ENCODE assay signal across 14 mouse cellular contexts in genomic region chr3:100439088-100439487, GRCm38 (mm10). TPM values are rescaled to one million over a fixed set of nuclear protein-coding genes. Genes with fewer than 3 reads are reported as not detected.
DNase-seq lines count a peak whose midpoint lies in the region; ATAC-seq and TF ChIP-seq lines count a peak whose summit lies in the region.
"Had no signal": no experiment of that assay in that cellular context is flagged by ENCODE, and none has a peak within 500 bp of the region (broad histone marks: within the 10 kb centered on the region; RNA-seq: fewer than 3 reads in every experiment).

No protein-coding gene starts in this region.

- H3K4me3 ChIP-seq in heart, embryonic 12.5 days = no peak overlapping the region
- peak overlapping the region; percentile 31; the same call in 1 of the 2 replicates for H3K4me3 ChIP-seq in G1E (ENCODE audit: low read depth, low read length)
- no peak overlapping the region for H3K4me3 ChIP-seq in limb, embryonic 12.5 days (replicated peaks)
- H3K4me3 ChIP-seq: embryonic facial prominence, embryonic 10.5 days; heart, embryonic 15.5 days; midbrain, embryonic 10.5 days had no signal

- H3K9ac ChIP-seq in heart, embryonic 12.5 days = no peak overlapping the region
- no peak overlapping the region for H3K9ac ChIP-seq in limb, embryonic 12.5 days (replicated peaks)
- H3K9ac ChIP-seq: heart, embryonic 15.5 days had no signal

- intact Hi-C loops in heart, postnatal 36 days (cut with DNase I) = no loop called here

- H3K9me3 ChIP-seq in heart, embryonic 12.5 days (replicated peaks) = no peaks in the 10 kb centered on the region
- no peaks in the 10 kb centered on the region for H3K9me3 ChIP-seq in G1E (replicated peaks)
- H3K9me3 ChIP-seq in limb, embryonic 12.5 days = no peaks in the 10 kb centered on the region
- H3K9me3 ChIP-seq: embryonic facial prominence, embryonic 10.5 days; heart, embryonic 15.5 days; midbrain, embryonic 10.5 days had no signal

- H3K36me3 ChIP-seq in heart, embryonic 12.5 days = no peaks in the 10 kb centered on the region
- no peaks in the 10 kb centered on the region for H3K36me3 ChIP-seq in G1E (replicated peaks)
- H3K36me3 ChIP-seq in limb, embryonic 12.5 days = no peaks in the 10 kb centered on the region
- H3K36me3 ChIP-seq: embryonic facial prominence, embryonic 10.5 days; heart, embryonic 15.5 days; midbrain, embryonic 10.5 days had no signal

- no peak for DNase-seq in heart, postnatal 36 days
- DNase-seq in G1E (ENCODE audit: low spot score) = peak; percentile 27
- DNase-seq in cerebellum, postnatal 4 days (ENCODE audit: low spot score in 2 of 2) = no peak
- DNase-seq in frontal cortex, postnatal 14 days (ENCODE audit: low spot score in 2 of 2) = no peak
- no peak for DNase-seq in embryo, embryonic 9.5 days (ENCODE audit: extremely low spot score)
- DNase-seq: kidney, adult 11 months; kidney, postnatal 4 days had no signal

- no peak overlapping the region for H3K4me2 ChIP-seq in heart, embryonic 12.5 days
- H3K4me2 ChIP-seq in limb, embryonic 12.5 days = no peak overlapping the region
- H3K4me2 ChIP-seq: heart, embryonic 15.5 days had no signal

- H3K27me3 ChIP-seq in heart, embryonic 12.5 days (replicated peaks) = no peaks in the 10 kb centered on the region
- no peaks in the 10 kb centered on the region for H3K27me3 ChIP-seq in G1E (ENCODE audit: insufficient read depth, low read length)
- H3K27me3 ChIP-seq in limb, embryonic 12.5 days = no peaks in the 10 kb centered on the region

- H3K27ac ChIP-seq in heart, embryonic 12.5 days (ENCODE audit: poor library complexity, severe bottlenecking) = peak overlapping the region; percentile 71
- H3K27ac ChIP-seq in limb, embryonic 12.5 days = peak overlapping the region; percentile 56; the same call in 1 of the 2 replicates
- H3K27ac ChIP-seq: embryonic facial prominence, embryonic 10.5 days; heart, embryonic 15.5 days; midbrain, embryonic 10.5 days had no signal

- H3K4me1 ChIP-seq in heart, embryonic 12.5 days (replicated peaks) = peaks cover 21% of the 10 kb centered on the region
- peaks cover 79% of the 10 kb centered on the region for H3K4me1 ChIP-seq in G1E (ENCODE audit: insufficient read depth, low read depth, low read length)
- H3K4me1 ChIP-seq in limb, embryonic 12.5 days (replicated peaks) = peaks cover 20% of the 10 kb centered on the region
- H3K4me1 ChIP-seq: midbrain, embryonic 10.5 days had no signal

- 56% methylated on average over 3 of the region's 3 CpGs for WGBS in heart, embryonic 12.5 days
- 24% methylated on average over 3 of the region's 3 CpGs for WGBS in limb, embryonic 12.5 days

- no peak for ATAC-seq in heart, embryonic 12.5 days (ENCODE audit: insufficient number of reproducible peaks, low FRiP score)
- ATAC-seq in G1E (ENCODE audit: extremely low read depth, insufficient number of reproducible peaks, low FRiP score, poor library complexity, severe bottlenecking) = 0 out of 2 replicates have a peak, but pooled peaks have one; percentile 2
- ATAC-seq in limb, embryonic 12.5 days (ENCODE audit: insufficient number of reproducible peaks, insufficient read depth, low FRiP score, low TSS enrichment, low read depth) = no peak; the same call in 1 of the 2 replicates
- ATAC-seq in megakaryocyte progenitor cell, adult 5-6 weeks (replicated peaks; ENCODE audit: poor library complexity) = peak; percentile 23
- ATAC-seq: forebrain, embryonic 14.5 days had no signal

- no peak for TF ChIP-seq CTCF in G1E (IDR thresholded peaks at IDR 0.05; ENCODE audit: low read depth, low read length)

RNA-seq across cellular contexts. Expression of gene Tent5c, which starts 50.0 kb away (rescaled TPM):
- 24.8 and 27.8 TPM in 2 replicates for polyA plus RNA-seq in heart, embryonic 12.5 days (2016; fragmentation: Nextera tagmentation; extraction: Ambion mirVana)
- total RNA-seq in heart, postnatal 36 days (2021) = 10 to 100 TPM; 22.5 to 29.8 TPM
- 58.5 and 74.4 TPM in 2 replicates for total RNA-seq in G1E (2014; fragmentation: Nextera tagmentation)
- total RNA-seq in G1E (2017) = 73.5 and 81.3 TPM in 2 replicates
- 6.1 and 6.2 TPM in 2 replicates for polyA plus RNA-seq in G1E (2012)
- polyA plus RNA-seq in limb, embryonic 12.5 days (2016; fragmentation: Nextera tagmentation; extraction: Ambion mirVana) = 6.0 and 6.9 TPM in 2 replicates
- 1.0 and 1.3 TPM in 2 replicates for total RNA-seq in megakaryocyte progenitor cell, adult 5-6 weeks (2015)
- total RNA-seq in megakaryocyte progenitor cell, adult 5-6 weeks (2017) = 0.71 and 0.91 TPM in 2 replicates

Comparison
In these comparisons a context has a peak if more than half of its experiments do, and no peak if none do; other contexts are left out.
1. ATAC-seq: peak in G1E (single experiment) and megakaryocyte progenitor cell, adult 5-6 weeks (single experiment); none in heart, embryonic 12.5 days (single experiment) and limb, embryonic 12.5 days (single experiment).
2. RNA of gene Tent5c, which starts 50.0 kb away (total RNA-seq): 58.5 to 81.3 TPM in G1E and 22.5 to 29.8 TPM in heart, postnatal 36 days; 0.71 to 1.3 TPM in megakaryocyte progenitor cell, adult 5-6 weeks; every median in the first group is over 10 times any median in the second.